Mouse (Mus musculus): ENCODE results near the gene 2310022B05Rik. TPM values are rescaled to one million over a fixed set of nuclear protein-coding genes. Genes with fewer than 3 reads are reported as not detected.

Gene 2310022B05Rik
- total RNA-seq, 2 experiments from 2014 or later = 56.4 to 66.5 TPM

DNA sequence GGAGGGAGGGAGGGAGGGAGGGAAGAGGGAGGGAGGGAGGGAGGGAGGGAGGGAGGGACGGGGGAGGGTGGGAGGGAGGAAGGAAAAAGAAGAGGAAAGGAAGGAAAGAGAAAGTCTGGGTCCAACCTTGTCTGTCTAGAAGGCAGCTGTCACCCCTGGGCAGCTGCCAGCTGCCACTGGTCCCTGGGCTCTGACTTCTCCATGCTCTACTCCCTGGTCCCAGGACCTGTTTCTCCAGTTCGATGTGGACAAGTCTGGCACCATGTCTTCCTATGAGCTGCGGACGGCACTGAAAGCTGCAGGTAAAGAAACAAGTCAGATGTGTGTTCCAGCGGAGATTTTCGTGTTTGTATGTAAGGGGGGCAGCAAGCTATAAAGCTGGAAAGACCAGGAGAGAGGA is 48.8 kb downstream of the 2310022B05Rik start:
- no peak for DNase-seq (ENCODE audit: low spot score in 2 of 2)

- DNase-seq (ENCODE audit: low spot score in 2 of 2) = no peak
These were observed 54.2 kb downstream of the 2310022B05Rik start for GRCm38 (mm10) chr8:124608972-124609353.

- no peak for DNase-seq (ENCODE audit: low spot score in 2 of 2)
These were observed 54.8 kb downstream of the 2310022B05Rik start for GRCm38 (mm10) chr8:124608239-124608971.

DNA sequence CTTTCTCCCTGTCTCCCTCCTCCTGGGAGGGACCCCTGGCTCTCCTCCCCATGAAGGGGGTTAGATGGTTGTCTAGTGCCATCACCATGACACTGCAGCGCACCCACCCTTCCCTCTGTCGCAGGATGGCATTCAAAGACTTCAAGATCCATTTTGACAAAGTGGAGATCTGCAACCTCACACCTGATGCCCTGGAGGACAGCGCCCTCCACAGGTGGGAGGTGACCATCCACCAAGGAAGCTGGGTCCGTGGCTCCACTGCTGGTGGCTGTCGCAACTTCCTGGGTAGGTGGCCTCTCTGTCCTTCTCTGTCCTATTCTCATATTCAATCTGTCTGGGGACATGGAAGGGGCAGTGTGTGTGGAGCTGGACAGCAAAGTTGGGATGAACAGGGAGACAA is 59.1 kb downstream of the 2310022B05Rik start:
- no peak for DNase-seq (ENCODE audit: low spot score in 2 of 2)

DNA sequence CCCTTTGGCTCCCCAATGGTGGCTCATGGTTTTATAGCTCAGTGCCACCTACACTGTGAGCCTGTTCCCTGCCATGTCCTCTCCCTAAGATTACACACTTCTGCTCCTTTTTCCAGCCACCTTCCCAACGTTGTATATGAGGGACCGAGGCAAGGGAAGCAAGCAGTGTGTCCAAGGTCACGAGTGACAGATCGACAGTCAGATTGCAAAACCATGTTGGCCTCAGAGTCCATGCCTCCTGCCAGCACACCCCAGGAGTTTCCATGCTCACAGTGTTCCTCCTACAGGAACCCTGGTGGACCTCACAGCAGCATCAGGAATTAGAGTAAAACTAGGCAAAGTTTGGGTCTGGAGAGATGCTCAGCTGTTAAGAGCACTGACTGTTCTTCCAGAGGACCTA is 73.8 kb downstream of the 2310022B05Rik start:
- DNase-seq (ENCODE audit: low spot score in 2 of 2) = no peak

GRCm38 (mm10) chr8:124586556-124586955 is 76.6 kb downstream of the 2310022B05Rik start:
- no peak for DNase-seq (ENCODE audit: low spot score in 2 of 2)

Other genes starting within 250 kb of the 2310022B05Rik start
- 100 to 1,000 TPM; 208 to 219 TPM for gene Pgbd5, start 223.7 kb downstream of the 2310022B05Rik start, total RNA-seq (2021)
- gene Cog2, start 142.6 kb downstream of the 2310022B05Rik start, total RNA-seq (2021) = 10 to 100 TPM; 35.4 to 37.7 TPM
- 10 to 100 TPM; 13.2 to 14.8 TPM for gene Agt, start 93.7 kb downstream of the 2310022B05Rik start, total RNA-seq (2021)
- not detected for gene Capn9, start 87.3 kb downstream of the 2310022B05Rik start, total RNA-seq (2021)
- 10 to 100 TPM; 36.7 to 38.6 TPM for gene Ttc13, start 58.6 kb upstream of the 2310022B05Rik start, total RNA-seq (2021)
- 10 to 100 TPM; 10.3 to 12.8 TPM for gene Arv1, start 58.8 kb upstream of the 2310022B05Rik start, total RNA-seq (2021)
- under 1 TPM; 0.49 to 0.53 TPM for gene Fam89a, start 88.5 kb upstream of the 2310022B05Rik start, total RNA-seq (2021)
- 1 to 10 TPM; 1.5 to 2.2 TPM for gene Trim67, start 129.7 kb upstream of the 2310022B05Rik start, total RNA-seq (2021)
- gene Gnpat, start 199.7 kb upstream of the 2310022B05Rik start, total RNA-seq (2021) = 10 to 100 TPM; 57.4 to 63.2 TPM
- gene 2810004N23Rik, start 199.8 kb upstream of the 2310022B05Rik start, total RNA-seq (2021) = 10 to 100 TPM; 19.5 to 23.3 TPM
- gene Exoc8, start 234.3 kb upstream of the 2310022B05Rik start, total RNA-seq (2021) = 10 to 100 TPM; 33.4 to 34.2 TPM
- 10 to 100 TPM; 13.0 to 13.5 TPM for gene Sprtn, start 234.5 kb upstream of the 2310022B05Rik start, total RNA-seq (2021)